Comparison of ENCODE assay signal across 8 mouse cellular contexts in genomic region chr7:141176173-141176572, GRCm38 (mm10). TPM values are rescaled to one million over a fixed set of nuclear protein-coding genes. Genes with fewer than 3 reads are reported as not detected.
DNase-seq lines count a peak whose midpoint lies in the region; ATAC-seq lines count a peak whose summit lies in the region.
"Had no signal": no experiment of that assay in that cellular context is flagged by ENCODE, and none has a peak within 500 bp of the region (broad histone marks: within the 10 kb centered on the region; RNA-seq: fewer than 3 reads in every experiment).

No protein-coding gene starts in this region.

- H3K4me2 ChIP-seq in forebrain, embryonic 16.5 days (ENCODE audit: low read length) = no peak overlapping the region
- H3K4me2 ChIP-seq in hindbrain, embryonic 13.5 days = no peak overlapping the region
- H3K4me2 ChIP-seq in midbrain, embryonic 14.5 days (ENCODE audit: low read length) = 0 out of 2 replicates have a peak overlapping the region, but pooled peaks have one; percentile 1
- H3K4me2 ChIP-seq: neural tube, embryonic 13.5 days had no signal

- no peaks in the 10 kb centered on the region for H3K36me3 ChIP-seq in forebrain, embryonic 16.5 days (ENCODE audit: control insufficient read depth, insufficient read depth)
- H3K36me3 ChIP-seq in hindbrain, embryonic 13.5 days = no peaks in the 10 kb centered on the region
- H3K36me3 ChIP-seq in midbrain, embryonic 14.5 days (ENCODE audit: control insufficient read depth, insufficient read depth, low read length) = no peaks in the 10 kb centered on the region
- H3K36me3 ChIP-seq: neural tube, embryonic 13.5 days had no signal

- DNase-seq in NIH3T3 (ENCODE audit: low read depth) = peak; percentile 94
- peak; percentile 84 for DNase-seq in c-Kit-negative CD71-positive TER-119-positive erythroid progenitor cells, embryonic 14.5 days (ENCODE audit: low read depth, low spot score)
- peak; percentile 62 to 72 for DNase-seq in left cerebral cortex, adult 8-10 months (ENCODE audit: low spot score in 2 of 2)
- peak; percentile 95 for DNase-seq in midbrain, embryonic 14.5 days
- DNase-seq in spleen, adult 12 weeks (ENCODE audit: low spot score) = peak; percentile 77

- H3K4me1 ChIP-seq in forebrain, embryonic 16.5 days (replicated peaks; ENCODE audit: control insufficient read depth, insufficient read depth, low read length) = peaks cover 11% of the 10 kb centered on the region
- H3K4me1 ChIP-seq in hindbrain, embryonic 13.5 days (replicated peaks) = peaks cover 13% of the 10 kb centered on the region
- H3K4me1 ChIP-seq in midbrain, embryonic 14.5 days (ENCODE audit: control insufficient read depth, insufficient read depth, low read length) = peaks cover 12% of the 10 kb centered on the region

- no peaks in the 10 kb centered on the region for H3K27me3 ChIP-seq in forebrain, embryonic 16.5 days (replicated peaks; ENCODE audit: control insufficient read depth, insufficient read depth, low read length)
- H3K27me3 ChIP-seq in hindbrain, embryonic 13.5 days = no peaks in the 10 kb centered on the region
- no peaks in the 10 kb centered on the region for H3K27me3 ChIP-seq in midbrain, embryonic 14.5 days (ENCODE audit: control insufficient read depth, insufficient read depth, low read length)
- H3K27me3 ChIP-seq: neural tube, embryonic 13.5 days had no signal

- no peak for ATAC-seq in forebrain, embryonic 16.5 days
- no peak for ATAC-seq in hindbrain, embryonic 13.5 days (ENCODE audit: low FRiP score)
- ATAC-seq in midbrain, embryonic 14.5 days (ENCODE audit: low FRiP score, low TSS enrichment) = no peak

- H3K27ac ChIP-seq in forebrain, embryonic 16.5 days (ENCODE audit: low read length) = no peak overlapping the region
- no peak overlapping the region for H3K27ac ChIP-seq in hindbrain, embryonic 13.5 days
- H3K27ac ChIP-seq in midbrain, embryonic 14.5 days (replicated peaks; ENCODE audit: low read depth, low read length) = no peak overlapping the region
- H3K27ac ChIP-seq: neural tube, embryonic 13.5 days had no signal

- no peak overlapping the region for H3K4me3 ChIP-seq in forebrain, embryonic 16.5 days (replicated peaks; ENCODE audit: low read length)
- no peak overlapping the region for H3K4me3 ChIP-seq in hindbrain, embryonic 13.5 days
- H3K4me3 ChIP-seq in midbrain, embryonic 14.5 days (replicated peaks; ENCODE audit: low read depth, low read length) = no peak overlapping the region
- H3K4me3 ChIP-seq: neural tube, embryonic 13.5 days had no signal

- H3K9me3 ChIP-seq in forebrain, embryonic 16.5 days (ENCODE audit: control insufficient read depth, low read length) = no peaks in the 10 kb centered on the region
- H3K9me3 ChIP-seq in hindbrain, embryonic 13.5 days = no peaks in the 10 kb centered on the region
- no peaks in the 10 kb centered on the region for H3K9me3 ChIP-seq in midbrain, embryonic 14.5 days (ENCODE audit: control insufficient read depth, low read length)
- H3K9me3 ChIP-seq: neural tube, embryonic 13.5 days had no signal

- 3% methylated on average over 8 of the region's 8 CpGs for WGBS in forebrain, embryonic 16.5 days
- WGBS in hindbrain, embryonic 13.5 days = 4% methylated on average over 8 of the region's 8 CpGs
- 3% methylated on average over 8 of the region's 8 CpGs for WGBS in midbrain, embryonic 14.5 days

- 0 out of 2 replicates have a peak overlapping the region, but pooled peaks have one; percentile 25 for H3K9ac ChIP-seq in forebrain, embryonic 16.5 days (replicated peaks; ENCODE audit: low read depth, low read length)
- 0 out of 2 replicates have a peak overlapping the region, but pooled peaks have one; percentile 35 for H3K9ac ChIP-seq in hindbrain, embryonic 13.5 days
- no peak overlapping the region for H3K9ac ChIP-seq in midbrain, embryonic 14.5 days (replicated peaks; ENCODE audit: low read length)
- H3K9ac ChIP-seq: neural tube, embryonic 13.5 days had no signal

RNA-seq across cellular contexts. Expression of gene Rnh1, which starts 3.5 kb away (rescaled TPM):
- 41.0 and 45.7 TPM in 2 replicates for polyA plus RNA-seq in forebrain, embryonic 16.5 days (2015; fragmentation: Nextera tagmentation; extraction: Ambion mirVana)
- 51.1 and 53.5 TPM in 2 replicates for polyA plus RNA-seq in hindbrain, embryonic 13.5 days (2015; fragmentation: Nextera tagmentation; extraction: Ambion mirVana)
- 10 to 100 TPM; 41.0 to 52.8 (median 44.8) TPM for total RNA-seq in left cerebral cortex, adult 8-10 months (2022)
- polyA plus RNA-seq in midbrain, embryonic 14.5 days (2014; fragmentation: Nextera tagmentation; extraction: Ambion mirVana) = 39.3 and 39.7 TPM in 2 replicates

RNA-seq across cellular contexts. Expression of gene Hras, which starts 17.6 kb away (rescaled TPM):
- 105 and 113 TPM in 2 replicates for polyA plus RNA-seq in forebrain, embryonic 16.5 days (2015; fragmentation: Nextera tagmentation; extraction: Ambion mirVana)
- polyA plus RNA-seq in hindbrain, embryonic 13.5 days (2015; fragmentation: Nextera tagmentation; extraction: Ambion mirVana) = 109 and 118 TPM in 2 replicates
- total RNA-seq in left cerebral cortex, adult 8-10 months (2022) = 100 to 1,000 TPM; 226 to 267 (median 258) TPM
- polyA plus RNA-seq in midbrain, embryonic 14.5 days (2014; fragmentation: Nextera tagmentation; extraction: Ambion mirVana) = 125 and 176 TPM in 2 replicates

RNA-seq across cellular contexts. Expression of gene Lrrc56, which starts 17.8 kb away (rescaled TPM):
- 10.0 and 13.9 TPM in 2 replicates for polyA plus RNA-seq in forebrain, embryonic 16.5 days (2015; fragmentation: Nextera tagmentation; extraction: Ambion mirVana)
- 10.3 and 11.2 TPM in 2 replicates for polyA plus RNA-seq in hindbrain, embryonic 13.5 days (2015; fragmentation: Nextera tagmentation; extraction: Ambion mirVana)
- total RNA-seq in left cerebral cortex, adult 8-10 months (2022) = 1 to 10 TPM; 3.5 to 5.7 (median 5.3) TPM
- 9.0 and 9.8 TPM in 2 replicates for polyA plus RNA-seq in midbrain, embryonic 14.5 days (2014; fragmentation: Nextera tagmentation; extraction: Ambion mirVana)

RNA-seq across cellular contexts. Expression of gene Lmntd2, which starts 37.7 kb away (rescaled TPM):
- polyA plus RNA-seq in forebrain, embryonic 16.5 days (2015; fragmentation: Nextera tagmentation; extraction: Ambion mirVana) = 0.76 and 1.2 TPM in 2 replicates
- 1.2 and 1.8 TPM in 2 replicates for polyA plus RNA-seq in hindbrain, embryonic 13.5 days (2015; fragmentation: Nextera tagmentation; extraction: Ambion mirVana)
- under 1 TPM in 2 of 4 experiments, not detected in 2; 0.17 to 0.25 TPM for total RNA-seq in left cerebral cortex, adult 8-10 months (2022)
- polyA plus RNA-seq in midbrain, embryonic 14.5 days (2014; fragmentation: Nextera tagmentation; extraction: Ambion mirVana) = 0.88 and 1.1 TPM in 2 replicates

RNA-seq across cellular contexts. Expression of gene Rassf7, which starts 39.5 kb away (rescaled TPM):
- polyA plus RNA-seq in forebrain, embryonic 16.5 days (2015; fragmentation: Nextera tagmentation; extraction: Ambion mirVana) = 22.9 and 23.6 TPM in 2 replicates
- 27.4 and 32.9 TPM in 2 replicates for polyA plus RNA-seq in hindbrain, embryonic 13.5 days (2015; fragmentation: Nextera tagmentation; extraction: Ambion mirVana)
- 1 to 10 TPM in 3 of 4 experiments, under 1 TPM in 1; 0.89 to 2.7 (median 2.4) TPM for total RNA-seq in left cerebral cortex, adult 8-10 months (2022)
- 25.9 and 27.2 TPM in 2 replicates for polyA plus RNA-seq in midbrain, embryonic 14.5 days (2014; fragmentation: Nextera tagmentation; extraction: Ambion mirVana)
